Mouse (Mus musculus): ENCODE data around the gene Srsf2. TPM values are rescaled to one million over a fixed set of nuclear protein-coding genes. Genes with fewer than 3 reads are reported as not detected.
A peak's percentile ranks its signal among the peaks of the same experiment; 100 is the strongest.

The Srsf2 gene
- polyA plus RNA-seq, 1 experiment from 2014 or later, result 974 TPM

GRCm38 (mm10) chr11:116818722-116819121, 34.2 kb downstream of the Srsf2 start:
- no peaks in the 10 kb centered on the region for H3K36me3 ChIP-seq (ENCODE audit: control insufficient read depth, insufficient read depth, low read length)
- no peak for DNase-seq (ENCODE audit: low spot score, missing footprints)
- H3K9me3 ChIP-seq (ENCODE audit: control insufficient read depth, low read length), result no peaks in the 10 kb centered on the region
- H3K27ac ChIP-seq (ENCODE audit: low read depth, low read length), result no peak overlapping the region
- no peak for ATAC-seq (ENCODE audit: low FRiP score)
- H3K27me3 ChIP-seq (ENCODE audit: control insufficient read depth, insufficient read depth, low read length), result no peaks in the 10 kb centered on the region
- no peak overlapping the region for H3K9ac ChIP-seq (ENCODE audit: low read length)
- peaks cover 33% of the 10 kb centered on the region for H3K4me1 ChIP-seq (ENCODE audit: control insufficient read depth, insufficient read depth, low read length)
- H3K4me3 ChIP-seq (ENCODE audit: low read depth, low read length), result no peak overlapping the region
- H3K4me2 ChIP-seq, result no peak overlapping the region
- 80% methylated on average over 8 of the region's 8 CpGs for WGBS

GRCm38 (mm10) chr11:116817567-116817966, 35.3 kb downstream of the Srsf2 start:
- no peaks in the 10 kb centered on the region for H3K27me3 ChIP-seq (ENCODE audit: control insufficient read depth, insufficient read depth, low read length)
- no peak overlapping the region for H3K4me3 ChIP-seq (ENCODE audit: low read depth, low read length)
- no peak overlapping the region for H3K9ac ChIP-seq (ENCODE audit: low read length)
- 94% methylated on average over 5 of the region's 5 CpGs for WGBS
- H3K9me3 ChIP-seq (ENCODE audit: control insufficient read depth, low read length), result no peaks in the 10 kb centered on the region
- no peaks in the 10 kb centered on the region for H3K36me3 ChIP-seq (ENCODE audit: control insufficient read depth, insufficient read depth, low read length)
- no peak overlapping the region for H3K4me2 ChIP-seq
- no peak overlapping the region for H3K27ac ChIP-seq (ENCODE audit: low read depth, low read length)
- peaks cover 43% of the 10 kb centered on the region for H3K4me1 ChIP-seq (ENCODE audit: control insufficient read depth, insufficient read depth, low read length)
- no peak for ATAC-seq (ENCODE audit: low FRiP score)
- DNase-seq (ENCODE audit: low spot score, missing footprints), result no peak

GRCm38 (mm10) chr11:116816769-116817168, 36.1 kb downstream of the Srsf2 start:
- Histone ChIP-seq H3K27me3 (ENCODE audit: control insufficient read depth, insufficient read depth, low read length) (no peaks in the 10 kb centered on the region), H3K4me1 (ENCODE audit: control insufficient read depth, insufficient read depth, low read length) (peaks cover 47% of the 10 kb centered on the region), H3K9ac (ENCODE audit: low read length) (no peak overlapping the region), H3K36me3 (ENCODE audit: control insufficient read depth, insufficient read depth, low read length) (no peaks in the 10 kb centered on the region), H3K9me3 (ENCODE audit: control insufficient read depth, low read length) (no peaks in the 10 kb centered on the region), H3K4me2 (no peak overlapping the region), H3K27ac (ENCODE audit: low read depth, low read length) (no peak overlapping the region), H3K4me3 (ENCODE audit: low read depth, low read length) (no peak overlapping the region)
- no peak for ATAC-seq (ENCODE audit: low FRiP score)
- DNase-seq (ENCODE audit: low spot score, missing footprints), result no peak
- WGBS, result 77% methylated on average over 5 of the region's 5 CpGs

GRCm38 (mm10) chr11:116814884-116815415, 37.9 kb downstream of the Srsf2 start:
- DNase-seq (ENCODE audit: low spot score, missing footprints), result peak; percentile 90
- H3K9ac ChIP-seq (ENCODE audit: low read length), result peak overlapping the region; percentile 49; the same call in 1 of the 2 replicates
- 26% methylated on average over 7 of the region's 7 CpGs for WGBS
- no peaks in the 10 kb centered on the region for H3K36me3 ChIP-seq (ENCODE audit: control insufficient read depth, insufficient read depth, low read length)
- no peaks in the 10 kb centered on the region for H3K9me3 ChIP-seq (ENCODE audit: control insufficient read depth, low read length)
- H3K4me2 ChIP-seq, result peak overlapping the region; percentile 20; the same call in 1 of the 2 replicates
- peak overlapping the region; percentile 94 for H3K27ac ChIP-seq (ENCODE audit: low read depth, low read length)
- ATAC-seq (ENCODE audit: low FRiP score), result no peak
- H3K4me1 ChIP-seq (ENCODE audit: control insufficient read depth, insufficient read depth, low read length), result peaks cover 55% of the 10 kb centered on the region
- H3K4me3 ChIP-seq (ENCODE audit: low read depth, low read length), result no peak overlapping the region
- H3K27me3 ChIP-seq (ENCODE audit: control insufficient read depth, insufficient read depth, low read length), result no peaks in the 10 kb centered on the region

DNA sequence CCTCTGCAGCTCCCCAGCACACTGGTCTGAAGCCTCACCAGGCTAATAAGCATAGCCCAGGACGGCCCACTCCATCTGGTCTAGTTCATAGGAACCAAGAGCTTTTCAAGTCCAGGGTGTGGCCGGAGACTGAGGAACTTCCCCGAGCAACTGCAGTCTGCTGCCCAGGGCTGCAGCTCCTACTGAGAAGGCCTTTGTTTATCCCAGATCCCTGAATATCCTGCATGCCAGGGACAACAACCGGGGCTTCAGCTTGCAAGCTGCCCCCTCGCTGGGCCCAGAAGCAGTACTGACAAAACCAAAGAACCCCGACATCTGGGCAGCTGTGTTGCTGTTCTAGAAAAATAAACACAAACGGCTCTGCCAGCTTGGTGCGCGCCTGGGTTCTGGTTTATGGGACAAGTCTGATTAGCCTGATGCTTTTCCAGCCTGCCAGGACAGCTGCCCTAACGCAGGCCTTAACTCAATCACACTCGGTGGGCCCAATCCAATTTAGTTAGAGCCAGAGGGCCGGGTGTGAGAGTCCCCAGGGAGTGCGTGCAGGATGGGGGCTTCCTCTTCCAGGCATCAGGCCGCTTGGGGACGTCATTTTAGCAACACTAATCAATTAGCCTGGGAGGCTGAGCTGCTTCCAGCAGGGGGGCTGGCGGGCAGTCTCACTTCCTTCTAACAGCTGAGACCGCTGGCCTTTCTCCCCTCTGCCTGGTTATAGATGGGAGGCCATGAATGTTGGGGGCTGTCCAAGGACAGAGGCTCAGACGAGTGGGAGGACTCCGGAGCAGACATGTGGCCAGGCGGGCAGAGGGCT, 38.6 kb downstream of the Srsf2 start:
- H3K36me3 ChIP-seq (ENCODE audit: control insufficient read depth, insufficient read depth, low read length), result no peaks in the 10 kb centered on the region
- H3K9me3 ChIP-seq (ENCODE audit: control insufficient read depth, low read length), result no peaks in the 10 kb centered on the region
- H3K27me3 ChIP-seq (ENCODE audit: control insufficient read depth, insufficient read depth, low read length), result no peaks in the 10 kb centered on the region
- no peak overlapping the region for H3K4me3 ChIP-seq (ENCODE audit: low read depth, low read length)
- peaks cover 56% of the 10 kb centered on the region for H3K4me1 ChIP-seq (ENCODE audit: control insufficient read depth, insufficient read depth, low read length)
- 5% methylated on average over 20 of the region's 20 CpGs for WGBS
- peak overlapping the region; percentile 20; the same call in 1 of the 2 replicates for H3K4me2 ChIP-seq
- peak; percentile 96 for DNase-seq (ENCODE audit: low spot score, missing footprints)
- no peak; the same call in 1 of the 2 replicates for ATAC-seq (ENCODE audit: low FRiP score)
- H3K9ac ChIP-seq (ENCODE audit: low read length), result peak overlapping the region; percentile 49
- peak overlapping the region; percentile 94 for H3K27ac ChIP-seq (ENCODE audit: low read depth, low read length)

DNA sequence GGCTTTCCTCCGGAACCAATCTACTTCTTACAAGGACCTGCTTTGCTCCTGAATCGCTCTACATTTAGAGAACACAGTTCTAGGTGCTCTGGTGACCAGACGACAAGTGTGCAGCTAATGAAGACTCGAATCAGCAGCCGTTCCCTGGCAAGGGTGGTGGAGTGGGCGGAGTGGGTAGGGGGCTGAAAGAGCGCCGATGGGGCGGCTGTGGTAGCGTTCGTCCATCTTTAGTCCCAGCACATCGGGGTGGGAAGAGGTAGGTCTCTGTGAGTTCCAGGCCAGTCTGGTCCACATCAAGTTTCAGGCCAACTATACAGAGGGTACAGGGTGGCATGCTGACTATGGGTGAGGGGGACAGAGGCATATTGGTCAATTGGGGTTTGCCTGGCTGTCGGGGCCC, 39.3 kb downstream of the Srsf2 start:
- WGBS, result 69% methylated on average over 13 of the region's 13 CpGs

GRCm38 (mm10) chr11:116812793-116813529, 39.9 kb downstream of the Srsf2 start:
- Histone ChIP-seq H3K36me3 (ENCODE audit: control insufficient read depth, insufficient read depth, low read length) (no peaks in the 10 kb centered on the region), H3K27ac (ENCODE audit: low read depth, low read length) (peak overlapping the region; percentile 94), H3K27me3 (ENCODE audit: control insufficient read depth, insufficient read depth, low read length) (no peaks in the 10 kb centered on the region), H3K9me3 (ENCODE audit: control insufficient read depth, low read length) (no peaks in the 10 kb centered on the region), H3K4me3 (ENCODE audit: low read depth, low read length) (peak overlapping the region; percentile 10; the same call in 1 of the 2 replicates), H3K9ac (ENCODE audit: low read length) (peak overlapping the region; percentile 27; the same call in 1 of the 2 replicates), H3K4me1 (ENCODE audit: control insufficient read depth, insufficient read depth, low read length) (peaks cover 56% of the 10 kb centered on the region), H3K4me2 (peak overlapping the region; percentile 25; the same call in 1 of the 2 replicates)
- DNase-seq (ENCODE audit: low spot score, missing footprints) (peak; percentile 93), ATAC-seq (ENCODE audit: low FRiP score) (peak; percentile 27)
- 40% methylated on average over 21 of the region's 21 CpGs for WGBS

More for the DNA sequence above, 39.3 kb downstream of the Srsf2 start:
- Histone ChIP-seq H3K36me3 (ENCODE audit: control insufficient read depth, insufficient read depth, low read length) (no peaks in the 10 kb centered on the region), H3K27ac (ENCODE audit: low read depth, low read length) (peak overlapping the region; percentile 94), H3K4me2 (0 out of 2 replicates have a peak overlapping the region, but pooled peaks have one; percentile 19), H3K4me1 (ENCODE audit: control insufficient read depth, insufficient read depth, low read length) (peaks cover 56% of the 10 kb centered on the region), H3K9ac (ENCODE audit: low read length) (peak overlapping the region; percentile 7; the same call in 1 of the 2 replicates), H3K9me3 (ENCODE audit: control insufficient read depth, low read length) (no peaks in the 10 kb centered on the region), H3K27me3 (ENCODE audit: control insufficient read depth, insufficient read depth, low read length) (no peaks in the 10 kb centered on the region), H3K4me3 (ENCODE audit: low read depth, low read length) (no peak overlapping the region)
- ATAC-seq (ENCODE audit: low FRiP score) (no peak), DNase-seq (ENCODE audit: low spot score, missing footprints) (peak; percentile 88)

DNA sequence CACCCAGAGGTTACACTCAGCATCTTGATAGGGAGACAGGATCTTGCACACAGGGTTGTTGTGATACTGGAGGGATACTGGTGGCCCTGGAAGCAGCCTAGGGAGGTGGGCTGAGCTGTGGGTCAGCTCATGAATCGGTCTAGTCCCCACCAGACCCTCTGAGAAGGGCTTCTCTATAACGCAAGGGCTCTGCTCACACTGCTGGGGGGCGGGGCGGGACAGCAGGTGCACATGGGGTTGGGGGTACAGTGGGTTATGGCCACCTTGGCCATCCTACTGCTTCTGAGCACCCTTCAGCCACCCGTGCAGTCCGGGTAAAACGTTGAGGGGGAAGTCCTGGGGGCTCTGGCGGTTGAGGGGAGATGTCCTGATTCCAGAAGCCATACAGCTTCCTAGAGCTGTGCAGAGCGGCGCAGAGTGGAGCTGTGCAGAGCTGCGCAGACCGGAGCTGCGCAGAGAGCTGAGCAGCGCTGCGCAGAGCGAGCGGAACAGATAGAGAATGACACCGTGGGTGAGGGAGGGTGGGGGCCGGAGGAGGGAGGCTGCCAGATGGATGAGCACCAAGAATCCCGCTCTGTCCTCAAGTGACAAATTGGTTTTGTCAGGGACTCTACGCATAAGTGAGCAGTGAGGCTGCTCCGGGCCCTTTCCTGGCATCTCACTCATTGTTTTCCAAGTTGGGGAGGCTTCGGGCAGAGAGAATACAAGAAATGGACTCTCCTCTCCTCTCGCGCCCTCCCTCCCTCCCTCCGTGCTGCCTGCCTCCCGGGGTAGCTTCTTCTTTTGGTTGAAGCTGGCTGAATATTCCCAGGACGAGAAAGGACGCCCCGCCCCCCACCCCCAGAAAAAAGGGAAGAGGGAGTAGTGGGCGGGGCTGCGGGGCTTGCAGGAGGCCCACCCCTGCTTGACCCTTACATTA, 41.7 kb downstream of the Srsf2 start:
- DNase-seq (ENCODE audit: low spot score, missing footprints) (peak; percentile 96), ATAC-seq (ENCODE audit: low FRiP score) (peak; percentile 90)
- 5% methylated on average over 30 of the region's 32 CpGs for WGBS
- Histone ChIP-seq H3K36me3 (ENCODE audit: control insufficient read depth, insufficient read depth, low read length) (no peaks in the 10 kb centered on the region), H3K4me1 (ENCODE audit: control insufficient read depth, insufficient read depth, low read length) (peaks cover 56% of the 10 kb centered on the region), H3K9me3 (ENCODE audit: control insufficient read depth, low read length) (no peaks in the 10 kb centered on the region), H3K4me3 (ENCODE audit: low read depth, low read length) (peak overlapping the region; percentile 28), H3K27ac (ENCODE audit: low read depth, low read length) (peak overlapping the region; percentile 94), H3K9ac (ENCODE audit: low read length) (peak overlapping the region; percentile 63), H3K4me2 (peak overlapping the region; percentile 49), H3K27me3 (ENCODE audit: control insufficient read depth, insufficient read depth, low read length) (no peaks in the 10 kb centered on the region)

Measured in midbrain, embryonic 11.5 days (tissue).